ENCODE assay signal across 11 mouse cellular contexts in genomic region chr8:96426900-96427299, GRCm38 (mm10).
DNase-seq lines count a peak whose midpoint lies in the region; ATAC-seq and TF ChIP-seq lines count a peak whose summit lies in the region.
"Had no signal": no experiment of that assay in that cellular context is flagged by ENCODE, and none has a peak within 500 bp of the region (broad histone marks: within the 10 kb centered on the region; RNA-seq: fewer than 3 reads in every experiment).

No protein-coding gene starts in this region.

- H3K9me3 ChIP-seq in kidney, postnatal 0 days (replicated peaks; ENCODE audit: low read length) = no peaks in the 10 kb centered on the region
- no peaks in the 10 kb centered on the region for H3K9me3 ChIP-seq in forebrain, embryonic 11.5 days (ENCODE audit: control insufficient read depth, low read length)
- H3K9me3 ChIP-seq: embryonic facial prominence, embryonic 15.5 days; hindbrain, embryonic 15.5 days had no signal

- no peaks in the 10 kb centered on the region for H3K36me3 ChIP-seq in kidney, postnatal 0 days (ENCODE audit: insufficient read depth, low read length)
- H3K36me3 ChIP-seq in forebrain, embryonic 11.5 days (ENCODE audit: control insufficient read depth, insufficient read depth, low read length) = no peaks in the 10 kb centered on the region
- H3K36me3 ChIP-seq: embryonic facial prominence, embryonic 15.5 days; hindbrain, embryonic 15.5 days had no signal

- no peak overlapping the region for H3K4me2 ChIP-seq in kidney, postnatal 0 days (ENCODE audit: low read length)
- no peak overlapping the region for H3K4me2 ChIP-seq in forebrain, embryonic 11.5 days (ENCODE audit: low read depth, low read length, severe bottlenecking)
- H3K4me2 ChIP-seq: embryonic facial prominence, embryonic 15.5 days; hindbrain, embryonic 15.5 days had no signal

- H3K27me3 ChIP-seq in cerebellum, adult 2 months (ENCODE audit: control insufficient read depth, insufficient read depth, low read length) = no peaks in the 10 kb centered on the region
- H3K27me3 ChIP-seq in kidney, postnatal 0 days (ENCODE audit: insufficient read depth, low read length) = no peaks in the 10 kb centered on the region
- H3K27me3 ChIP-seq in forebrain, embryonic 11.5 days (ENCODE audit: control insufficient read depth, insufficient read depth, low read length) = no peaks in the 10 kb centered on the region
- H3K27me3 ChIP-seq: embryonic facial prominence, embryonic 15.5 days; hindbrain, embryonic 15.5 days had no signal

- no peak for TF ChIP-seq POLR2A in cerebellum, adult 2 months (IDR thresholded peaks at IDR 0.05; ENCODE audit: borderline replicate concordance, insufficient read depth, low read length)

- H3K9ac ChIP-seq in kidney, postnatal 0 days (ENCODE audit: low read depth, low read length) = no peak overlapping the region
- no peak overlapping the region for H3K9ac ChIP-seq in forebrain, embryonic 11.5 days (ENCODE audit: low read length)
- H3K9ac ChIP-seq: embryonic facial prominence, embryonic 15.5 days; hindbrain, embryonic 15.5 days had no signal

- no peak for TF ChIP-seq CTCF in cerebellum, adult 2 months (IDR thresholded peaks at IDR 0.05; ENCODE audit: borderline replicate concordance, insufficient read depth, low read depth, low read length)
- peak; percentile 60 for TF ChIP-seq CTCF in kidney, postnatal 0 days (IDR thresholded peaks at IDR 0.05; ENCODE audit: low read depth)

- DNase-seq in cerebellum, postnatal 10 days = peak; percentile 57 to 59
- no peak for DNase-seq in cerebellum, adult 2 months
- DNase-seq in kidney, postnatal 0 days (ENCODE audit: low spot score) = no peak
- DNase-seq in kidney, adult 11 months = no peak
- peak; percentile 15 for DNase-seq in ES-CJ7 (ENCODE audit: low read depth, low spot score)
- DNase-seq in kidney, postnatal 36 days = peak; percentile 2 to 55
- DNase-seq in urinary bladder, postnatal 25 days (ENCODE audit: low spot score) = no peak
- no peak for DNase-seq in forebrain, embryonic 11.5 days (ENCODE audit: low spot score)
- DNase-seq: gastrocnemius, postnatal 10 days had no signal

- 53% methylated on average over 1 of the region's 1 CpGs for WGBS in cerebellum, adult 2 months
- WGBS in kidney, postnatal 0 days = 41% methylated on average over 1 of the region's 1 CpGs
- WGBS in forebrain, embryonic 11.5 days = 76% methylated on average over 1 of the region's 1 CpGs

- no peak overlapping the region for H3K4me3 ChIP-seq in cerebellum, adult 2 months (replicated peaks; ENCODE audit: insufficient read depth, low read depth, low read length)
- no peak overlapping the region for H3K4me3 ChIP-seq in kidney, postnatal 0 days (replicated peaks; ENCODE audit: low read depth, low read length)
- H3K4me3 ChIP-seq in forebrain, embryonic 11.5 days (ENCODE audit: low read depth, low read length) = no peak overlapping the region
- H3K4me3 ChIP-seq: embryonic facial prominence, embryonic 15.5 days; hindbrain, embryonic 15.5 days had no signal

- ATAC-seq in kidney, postnatal 0 days (replicated peaks; ENCODE audit: low FRiP score, low read depth) = no peak
- ATAC-seq in forebrain, embryonic 11.5 days (replicated peaks; ENCODE audit: low FRiP score) = no peak

- no peak overlapping the region for H3K27ac ChIP-seq in cerebellum, adult 2 months (ENCODE audit: insufficient read depth, low read length)
- no peak overlapping the region for H3K27ac ChIP-seq in kidney, postnatal 0 days
- H3K27ac ChIP-seq in forebrain, embryonic 11.5 days (ENCODE audit: low read depth, low read length) = no peak overlapping the region
- H3K27ac ChIP-seq: embryonic facial prominence, embryonic 15.5 days; hindbrain, embryonic 15.5 days had no signal

- no peaks in the 10 kb centered on the region for H3K4me1 ChIP-seq in cerebellum, adult 2 months (ENCODE audit: control insufficient read depth, insufficient read depth, low read length)
- H3K4me1 ChIP-seq in kidney, postnatal 0 days (replicated peaks; ENCODE audit: insufficient read depth, low read length) = no peaks in the 10 kb centered on the region
- H3K4me1 ChIP-seq in forebrain, embryonic 11.5 days (replicated peaks; ENCODE audit: control insufficient read depth, insufficient read depth, low read length) = no peaks in the 10 kb centered on the region
- H3K4me1 ChIP-seq: embryonic facial prominence, embryonic 15.5 days; hindbrain, embryonic 15.5 days had no signal

Comparison
In these comparisons a context has a peak if more than half of its experiments do, and no peak if none do; other contexts are left out.
1. DNase-seq: peak in cerebellum, postnatal 10 days (2 of 2), ES-CJ7 (single experiment) and kidney, postnatal 36 days (2 of 2); none in cerebellum, adult 2 months (0 of 2), kidney, postnatal 0 days (single experiment), kidney, adult 11 months (single experiment), urinary bladder, postnatal 25 days (single experiment) and forebrain, embryonic 11.5 days (single experiment).